Mouse (Mus musculus) heart, postnatal 0 days (tissue): ENCODE data around the gene Tmem252.

Experiments
- CTCF ChIP-seq: IDR thresholded peaks from 2 replicates; pipeline ENCODE4 v1.5.1; 2016; ENCODE audit warnings: antibody characterized with exemption, control low read depth, low read depth
- EP300 ChIP-seq: IDR thresholded peaks from 2 replicates; pipeline ENCODE4 v1.6.1; 2016; ENCODE audit warnings: antibody characterized with exemption, low read depth

GRCm38 (mm10) chr19:24716303-24717097 lies 42.7 kb downstream of the Tmem252 start:
- TF ChIP-seq CTCF (no peak), EP300 (no peak)
